Mouse (Mus musculus): ENCODE results near the gene Rab3il1.

DNA sequence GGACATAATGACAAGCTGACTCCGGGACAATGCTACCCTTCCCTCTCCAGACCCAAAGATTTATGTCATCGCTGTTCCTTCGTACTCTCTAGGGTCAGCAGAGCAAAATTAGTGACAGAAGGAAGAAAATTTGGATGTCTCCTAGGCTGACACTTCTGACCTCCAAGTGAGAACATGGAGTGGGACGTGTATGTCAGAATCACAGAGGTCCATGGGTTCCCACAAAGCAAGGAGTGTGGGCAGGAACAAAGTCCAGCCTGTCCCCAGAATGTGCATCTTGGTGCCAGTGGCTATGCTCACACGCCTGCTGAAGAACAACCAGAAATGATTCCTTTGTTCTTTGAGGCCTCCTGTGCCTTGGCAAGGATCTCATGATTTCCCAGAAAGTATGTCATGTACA, 71.7 kb downstream of the Rab3il1 start:
- TF ChIP-seq CTCF (IDR thresholded peaks at IDR 0.05; ENCODE audit: low read depth, low read length) (no peak), EP300 (IDR thresholded peaks at IDR 0.05; ENCODE audit: insufficient read depth, low read depth, low read length) (no peak), POLR2A (IDR thresholded peaks at IDR 0.05; ENCODE audit: insufficient read depth, low read length) (no peak)

Data from ES-Bruce4 (cell line).